Mouse (Mus musculus) cerebellum, postnatal 4 days (tissue): ENCODE results near the gene Ptgr1.

ENCODE experiments used
- DNase-seq, 2 experiments: peaks; one replicate each; pipeline ENCODE4 v3.0.0; 2022; ENCODE audit warnings: low spot score in 2 of 2, mixed read lengths in 1 of 2

Ptgr1 gene

DNA sequence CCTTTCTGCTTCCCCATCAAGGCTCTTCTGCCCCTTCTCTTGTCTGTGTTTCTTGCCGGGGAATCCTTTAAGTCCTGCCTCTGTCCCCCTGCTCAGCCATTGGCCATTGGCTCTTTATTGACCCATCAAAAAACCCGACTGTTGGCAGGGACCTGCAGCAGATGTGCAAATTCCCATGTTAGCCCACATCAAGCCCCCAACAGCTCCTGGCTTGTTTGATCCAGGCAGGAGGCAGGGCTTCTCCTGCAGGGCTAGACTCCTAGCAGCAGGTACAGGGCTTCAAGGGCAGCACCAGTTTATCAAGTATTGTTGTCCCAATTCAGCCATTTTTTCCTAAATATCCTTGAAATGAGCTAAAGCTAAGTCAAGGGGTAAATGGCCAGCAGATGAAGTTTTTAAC lies 60.8 kb downstream of the Ptgr1 start:
- no peak for DNase-seq

DNA sequence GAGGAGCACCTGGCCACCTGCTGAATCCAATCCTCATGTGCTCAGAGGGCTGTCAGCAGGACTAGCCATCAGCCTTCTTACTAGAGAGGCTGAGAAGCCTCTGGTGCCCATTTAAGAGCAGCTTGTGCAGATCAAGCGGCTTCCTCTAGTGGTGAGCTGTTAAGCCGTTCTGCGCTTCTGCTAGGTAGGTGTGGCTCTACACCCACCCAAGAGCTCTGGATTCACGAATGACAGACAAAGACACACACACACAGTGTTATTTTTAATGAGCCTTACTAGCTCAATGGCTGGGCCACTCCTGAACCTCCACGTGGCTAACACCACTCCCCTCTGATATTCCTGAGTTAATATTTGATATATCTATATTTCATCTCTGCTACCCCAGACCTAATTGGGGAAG lies 61.3 kb downstream of the Ptgr1 start:
- no peak for DNase-seq

DNA sequence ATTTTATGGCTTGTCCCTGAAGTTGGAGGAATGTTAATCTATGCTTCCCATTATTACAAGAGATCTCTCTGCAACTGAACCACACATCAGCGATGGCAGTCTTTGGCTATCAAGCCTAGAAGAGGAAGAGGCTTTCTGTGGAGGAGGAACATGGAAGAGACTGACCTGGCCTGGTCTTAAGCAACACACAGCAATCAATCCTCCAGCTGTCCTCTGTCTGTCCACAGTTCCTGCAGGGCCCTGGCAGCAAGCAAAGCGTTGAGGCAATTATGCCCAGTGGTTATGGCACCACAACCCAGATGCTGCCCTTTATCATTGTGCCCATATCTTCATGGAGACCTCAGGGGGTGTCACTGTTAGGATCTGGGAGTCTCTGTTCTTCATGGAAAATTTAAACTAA lies 63.0 kb downstream of the Ptgr1 start:
- DNase-seq = no peak
